ENCODE assay signal across 13 mouse cellular contexts in the genomic region with DNA sequence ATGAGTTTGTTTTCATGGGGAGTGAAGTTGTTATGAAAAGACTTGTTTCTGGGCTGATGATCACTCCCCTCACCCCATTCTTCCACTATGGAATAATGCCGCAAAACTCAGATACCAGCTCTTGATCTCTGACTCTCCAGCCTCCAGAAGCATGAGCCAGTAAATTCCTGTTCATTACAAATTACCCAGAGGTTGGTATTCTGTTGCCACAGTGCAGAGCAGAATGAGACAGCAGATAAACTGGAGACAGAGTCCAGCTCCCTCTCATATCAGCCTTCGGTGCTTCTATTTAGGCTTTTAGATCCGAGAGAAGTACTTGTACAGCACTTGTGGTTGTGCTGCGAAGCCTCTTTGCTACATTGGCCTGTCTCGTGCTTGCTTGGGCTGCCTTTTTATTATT. TPM values are rescaled to one million over a fixed set of nuclear protein-coding genes. Genes with fewer than 3 reads are reported as not detected.
"Had no signal": no experiment of that assay in that cellular context is flagged by ENCODE, and none has a peak within 500 bp of the region (broad histone marks: within the 10 kb centered on the region; RNA-seq: fewer than 3 reads in every experiment).

No protein-coding gene starts in this region.

- H3K4me1 ChIP-seq: limb, embryonic 13.5 days; midbrain, embryonic 13.5 days; neural tube, embryonic 15.5 days had no signal

- H3K9me3 ChIP-seq: limb, embryonic 13.5 days; midbrain, embryonic 13.5 days; neural tube, embryonic 15.5 days had no signal

- H3K4me2 ChIP-seq: limb, embryonic 13.5 days; midbrain, embryonic 13.5 days; neural tube, embryonic 15.5 days had no signal

- H3K4me3 ChIP-seq: layer of hippocampus, adult 2 months; limb, embryonic 13.5 days; midbrain, embryonic 13.5 days; myocyte; neural tube, embryonic 15.5 days had no signal

- DNase-seq: left cerebral cortex, postnatal 4 days; lung, adult 18-20 months; right cerebral cortex, adult 18-20 months; right cerebral cortex, postnatal 25 days; thymus, postnatal 36 days had no signal

- ATAC-seq: midbrain, embryonic 13.5 days had no signal

- H3K9ac ChIP-seq: limb, embryonic 13.5 days; liver, embryonic 14.5 days; midbrain, embryonic 13.5 days; neural tube, embryonic 15.5 days had no signal

- H3K36me3 ChIP-seq: limb, embryonic 13.5 days; midbrain, embryonic 13.5 days; neural tube, embryonic 15.5 days had no signal

- H3K27me3 ChIP-seq: limb, embryonic 13.5 days; midbrain, embryonic 13.5 days; neural tube, embryonic 15.5 days had no signal

- H3K27ac ChIP-seq: layer of hippocampus, adult 2 months; limb, embryonic 13.5 days; liver, embryonic 14.5 days; midbrain, embryonic 13.5 days; neural tube, embryonic 15.5 days had no signal

RNA-seq across cellular contexts. Expression of a gene that starts 18.5 kb away (rescaled TPM):
- polyA plus RNA-seq: liver, adult 2 months; myocyte; thymus, postnatal 0 days had no signal
